Mouse (Mus musculus): ENCODE results near the gene Tmub2. TPM values are rescaled to one million over a fixed set of nuclear protein-coding genes. Genes with fewer than 3 reads are reported as not detected.

Gene Tmub2
- polyA plus RNA-seq, 1 experiment from 2014 or later: 52.8 TPM

Other genes starting within 250 kb of the Tmub2 start
- 0.74 and 1.1 TPM in 2 replicates for gene Cd300lg, start 243.4 kb upstream of the Tmub2 start, polyA plus RNA-seq (2015; fragmentation: Nextera tagmentation; extraction: Ambion mirVana)
- 6.1 and 6.4 TPM in 2 replicates for gene Mpp2, start 196.4 kb upstream of the Tmub2 start, polyA plus RNA-seq (2015; fragmentation: Nextera tagmentation; extraction: Ambion mirVana)
- not detected in 2 replicates for gene Ppy, start 183.6 kb upstream of the Tmub2 start, polyA plus RNA-seq (2015; fragmentation: Nextera tagmentation; extraction: Ambion mirVana)
- not detected in 2 replicates for gene Pyy, start 177.1 kb upstream of the Tmub2 start, polyA plus RNA-seq (2015; fragmentation: Nextera tagmentation; extraction: Ambion mirVana)
- gene Nags, start 139.4 kb upstream of the Tmub2 start, polyA plus RNA-seq (2015; fragmentation: Nextera tagmentation; extraction: Ambion mirVana): 0.73 and 1.5 TPM in 2 replicates
- 33.3 and 34.8 TPM in 2 replicates for gene Tmem101, start 128.5 kb upstream of the Tmub2 start, polyA plus RNA-seq (2015; fragmentation: Nextera tagmentation; extraction: Ambion mirVana)
- gene Lsm12, start 99.6 kb upstream of the Tmub2 start, polyA plus RNA-seq (2015; fragmentation: Nextera tagmentation; extraction: Ambion mirVana): 108 and 130 TPM in 2 replicates
- 28.3 and 28.6 TPM in 2 replicates for gene G6pc3, start 95.3 kb upstream of the Tmub2 start, polyA plus RNA-seq (2015; fragmentation: Nextera tagmentation; extraction: Ambion mirVana)
- gene Hdac5, start 54.8 kb upstream of the Tmub2 start, polyA plus RNA-seq (2015; fragmentation: Nextera tagmentation; extraction: Ambion mirVana): 70.1 and 80.4 TPM in 2 replicates
- gene BC030867, start 36.0 kb upstream of the Tmub2 start, polyA plus RNA-seq (2015; fragmentation: Nextera tagmentation; extraction: Ambion mirVana): 18.7 and 19.4 TPM in 2 replicates
- 0.05 and 0.08 TPM in 2 replicates for gene Asb16, start 16.2 kb upstream of the Tmub2 start, polyA plus RNA-seq (2015; fragmentation: Nextera tagmentation; extraction: Ambion mirVana)
- gene Atxn7l3, start 11.7 kb downstream of the Tmub2 start, polyA plus RNA-seq (2015; fragmentation: Nextera tagmentation; extraction: Ambion mirVana): 11.1 and 11.6 TPM in 2 replicates
- 69.6 and 73.0 TPM in 2 replicates for gene Ubtf, start 34.8 kb downstream of the Tmub2 start, polyA plus RNA-seq (2015; fragmentation: Nextera tagmentation; extraction: Ambion mirVana)
- gene Slc4a1, start 81.3 kb downstream of the Tmub2 start, polyA plus RNA-seq (2015; fragmentation: Nextera tagmentation; extraction: Ambion mirVana): 8.9 and 18.2 TPM in 2 replicates
- gene Rundc3a, start 108.5 kb downstream of the Tmub2 start, polyA plus RNA-seq (2015; fragmentation: Nextera tagmentation; extraction: Ambion mirVana): 1.8 and 2.9 TPM in 2 replicates
- 234 and 252 TPM in 2 replicates for gene Slc25a39, start 123.0 kb downstream of the Tmub2 start, polyA plus RNA-seq (2015; fragmentation: Nextera tagmentation; extraction: Ambion mirVana)
- gene Grn, start 145.4 kb downstream of the Tmub2 start, polyA plus RNA-seq (2015; fragmentation: Nextera tagmentation; extraction: Ambion mirVana): 195 and 201 TPM in 2 replicates
- gene Fam171a2, start 162.8 kb downstream of the Tmub2 start, polyA plus RNA-seq (2015; fragmentation: Nextera tagmentation; extraction: Ambion mirVana): 2.9 and 3.9 TPM in 2 replicates
- 12.1 TPM in 2 replicates for gene Itga2b, start 185.2 kb downstream of the Tmub2 start, polyA plus RNA-seq (2015; fragmentation: Nextera tagmentation; extraction: Ambion mirVana)

Measured in lung, embryonic 16.5 days (tissue).